Mouse (Mus musculus) left cerebral cortex, adult 8-10 months (tissue): Measurements from ENCODE around the gene Slc22a22. TPM values are rescaled to one million over a fixed set of nuclear protein-coding genes. Genes with fewer than 3 reads are reported as not detected.
"Not testable (repeated sequence)": the region's sequence is repeated elsewhere in the genome, so short reads cannot be mapped to it uniquely, and the experiment has no call there.

Source experiments
- DNase-seq, 2 experiments: peaks; one replicate each; pipeline ENCODE4 v3.0.0; 2022; ENCODE audit warnings: low spot score in 2 of 2
- total RNA-seq, 4 experiments: library from RNA; stranded (reverse); gene quantifications; 2 replicates each; pipeline ENCODE4 v1.2.4; 2022

The Slc22a22 gene
- total RNA-seq, 4 experiments from 2014 or later: not detected

- no peak for DNase-seq
These were observed 97.0 kb downstream of the Slc22a22 start for GRCm38 (mm10) chr15:57380381-57380780.

GRCm38 (mm10) chr15:57366446-57366845 is 111.0 kb downstream of the Slc22a22 start:
- no peak for DNase-seq

DNA sequence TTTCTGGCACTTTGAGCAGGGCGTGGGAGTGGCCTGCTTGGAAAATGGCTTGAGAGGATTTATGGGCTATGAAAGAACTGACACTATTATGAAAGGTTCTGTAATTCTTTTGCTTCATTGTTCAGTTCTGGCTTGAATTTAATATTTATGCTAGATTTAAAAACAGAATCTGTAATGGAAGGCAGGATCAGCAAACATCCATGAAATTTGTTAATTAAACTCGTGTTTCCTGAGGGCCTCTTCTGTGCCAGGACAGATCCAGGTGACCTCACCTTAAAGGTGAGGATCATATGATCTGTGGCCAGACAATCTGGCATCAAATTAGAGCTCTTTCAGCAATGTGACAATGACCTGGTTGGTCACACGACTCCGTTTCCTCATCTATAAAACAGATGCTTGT is 122.1 kb downstream of the Slc22a22 start:
- DNase-seq: no peak

- DNase-seq: no peak
These were observed 136.9 kb downstream of the Slc22a22 start for GRCm38 (mm10) chr15:57340499-57340898.

- DNase-seq: no peak
These were observed 146.1 kb downstream of the Slc22a22 start for GRCm38 (mm10) chr15:57331326-57331725.

DNA sequence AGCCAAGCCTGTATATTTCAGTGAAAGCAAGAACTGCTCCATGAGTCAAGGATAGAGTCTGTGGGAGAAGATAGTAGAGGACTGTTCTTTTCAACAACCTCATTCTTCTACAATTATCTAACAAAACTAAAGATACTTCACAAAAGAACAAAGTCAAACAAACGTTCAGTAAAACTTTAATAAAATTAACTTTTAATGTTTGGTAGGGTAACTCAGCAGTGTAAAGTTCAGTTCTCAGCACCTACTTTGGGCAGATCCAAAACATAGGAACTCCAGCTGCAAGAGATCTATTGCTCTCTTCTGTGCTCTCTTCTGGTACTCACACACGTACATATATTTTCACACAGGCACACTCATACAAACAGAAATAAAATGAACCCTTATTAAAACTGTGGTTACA is 159.4 kb downstream of the Slc22a22 start:
- DNase-seq: no peak

- no peak for DNase-seq
These were observed 160.9 kb downstream of the Slc22a22 start for GRCm38 (mm10) chr15:57316486-57316885.

- no peak for DNase-seq
These were observed 174.7 kb downstream of the Slc22a22 start for GRCm38 (mm10) chr15:57302710-57303109.

DNA sequence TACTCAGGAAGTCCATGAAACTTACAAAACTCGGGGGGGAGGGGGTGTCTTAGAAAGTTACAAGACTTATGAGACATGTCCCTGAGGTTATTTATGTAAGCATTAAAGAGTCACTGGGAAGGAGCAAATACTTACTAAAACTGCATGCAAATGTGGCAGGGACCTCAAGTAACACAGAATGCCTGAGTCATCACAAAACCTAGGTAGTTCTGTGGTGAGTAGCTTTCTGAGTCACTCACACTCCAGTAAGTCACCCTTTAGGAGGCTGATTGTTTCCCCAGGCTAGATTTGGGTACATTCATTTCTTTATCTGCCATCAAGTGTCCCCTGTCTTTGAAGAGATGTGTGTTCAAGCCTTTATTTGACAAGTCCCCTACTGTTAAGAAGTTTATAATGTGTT is 198.9 kb downstream of the Slc22a22 start:
- DNase-seq: no peak

DNA sequence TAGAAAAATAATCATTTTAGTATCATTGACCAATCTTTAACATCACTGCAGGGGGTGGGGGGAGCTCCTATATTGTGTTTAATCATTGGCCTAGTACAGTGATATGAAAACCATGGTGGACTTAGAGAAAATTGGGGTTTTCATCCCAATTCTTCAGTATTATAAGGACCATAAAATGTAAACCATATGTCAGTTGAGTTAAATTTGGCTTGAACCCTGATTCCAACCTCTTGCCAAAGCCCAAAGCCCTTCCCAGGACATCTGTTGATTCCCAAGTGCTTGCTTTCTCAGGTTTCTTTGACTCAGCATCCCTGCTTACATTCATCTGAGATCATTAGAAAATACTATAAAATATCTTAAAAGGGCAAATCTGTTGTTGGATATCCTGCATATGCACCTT is 201.0 kb downstream of the Slc22a22 start:
- DNase-seq: no peak

DNA sequence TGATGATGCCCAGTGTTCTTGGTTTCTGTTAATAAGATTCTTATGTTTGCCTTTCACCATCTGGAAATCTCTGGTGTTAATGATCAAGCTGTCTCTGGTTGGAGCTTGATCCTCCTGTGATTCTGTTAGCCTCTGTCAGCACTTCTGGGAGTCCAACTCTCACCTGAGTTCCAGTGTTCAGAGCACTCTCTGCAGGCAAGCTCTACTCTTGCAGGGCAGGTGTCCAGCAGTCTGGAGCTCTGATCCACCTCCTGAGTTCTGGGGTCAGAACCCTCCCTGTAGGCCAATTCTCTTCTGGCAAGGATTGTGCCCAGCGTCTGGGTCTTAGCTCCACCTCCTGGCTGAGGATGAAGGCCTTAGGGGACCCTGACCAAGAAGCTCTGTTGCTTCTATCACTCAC is 237.4 kb downstream of the Slc22a22 start:
- not testable (repeated sequence) for DNase-seq

DNA sequence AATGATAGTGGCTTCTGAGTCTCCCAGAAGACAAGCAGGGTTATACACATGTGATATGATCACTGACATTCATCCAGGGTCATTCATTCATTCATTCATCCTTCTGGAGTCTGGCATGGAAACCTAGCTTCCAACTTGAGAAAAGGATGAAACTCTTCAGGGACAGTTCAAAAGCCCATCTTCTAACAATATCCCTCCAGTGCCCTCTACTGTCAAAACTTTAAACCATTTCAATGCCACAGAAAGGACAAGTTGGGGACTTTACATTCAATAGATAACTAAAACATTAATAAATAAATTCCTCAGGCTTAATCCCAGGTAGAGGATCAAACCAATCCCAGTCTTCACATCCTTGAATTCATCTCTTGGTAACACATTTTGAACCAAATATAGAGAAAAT is 247.0 kb downstream of the Slc22a22 start:
- no peak for DNase-seq

- no peak for DNase-seq
These were observed 272.1 kb downstream of the Slc22a22 start for GRCm38 (mm10) chr15:57205315-57205714.

DNA sequence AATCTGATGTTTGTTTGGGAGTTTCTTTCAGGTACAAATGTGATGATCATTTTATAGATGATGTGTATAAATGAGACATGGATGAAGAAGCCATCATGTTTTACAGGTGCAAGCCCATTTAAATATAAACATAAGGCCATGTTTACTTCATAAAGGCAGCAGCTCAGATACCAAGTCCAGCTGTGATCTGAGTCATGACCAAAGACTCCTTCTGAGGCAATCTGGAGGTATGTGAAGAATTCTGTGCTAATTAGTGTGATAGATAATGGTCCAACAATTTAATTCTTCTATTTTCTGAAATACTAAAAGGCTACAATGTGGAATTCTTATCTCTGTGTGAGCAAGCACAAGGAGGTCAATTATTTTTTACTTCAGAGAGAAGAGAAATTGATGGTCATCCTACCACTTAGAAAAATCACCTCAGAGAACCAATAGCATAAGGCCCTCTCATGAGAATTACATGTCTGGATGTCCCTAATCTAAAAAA is 272.9 kb downstream of the Slc22a22 start:
- DNase-seq: no peak
